Mouse (Mus musculus) right cerebral cortex, adult 2 months (tissue): ENCODE measurements at regions not wholly inside any gene's neighbourhood (a gene's known extent, or its start where the extent isn't known, plus 50 kb on each side); places are given as distances from the start of the nearest gene placed in this dataset.
A peak's percentile ranks its signal among the peaks of the same experiment; 100 is the strongest.

Experiments
- DNase-seq, 2 experiments: peaks; one replicate each; pipeline ENCODE4 v3.0.0; 2021 to 2022; ENCODE audit warnings: low spot score in 2 of 2

DNA sequence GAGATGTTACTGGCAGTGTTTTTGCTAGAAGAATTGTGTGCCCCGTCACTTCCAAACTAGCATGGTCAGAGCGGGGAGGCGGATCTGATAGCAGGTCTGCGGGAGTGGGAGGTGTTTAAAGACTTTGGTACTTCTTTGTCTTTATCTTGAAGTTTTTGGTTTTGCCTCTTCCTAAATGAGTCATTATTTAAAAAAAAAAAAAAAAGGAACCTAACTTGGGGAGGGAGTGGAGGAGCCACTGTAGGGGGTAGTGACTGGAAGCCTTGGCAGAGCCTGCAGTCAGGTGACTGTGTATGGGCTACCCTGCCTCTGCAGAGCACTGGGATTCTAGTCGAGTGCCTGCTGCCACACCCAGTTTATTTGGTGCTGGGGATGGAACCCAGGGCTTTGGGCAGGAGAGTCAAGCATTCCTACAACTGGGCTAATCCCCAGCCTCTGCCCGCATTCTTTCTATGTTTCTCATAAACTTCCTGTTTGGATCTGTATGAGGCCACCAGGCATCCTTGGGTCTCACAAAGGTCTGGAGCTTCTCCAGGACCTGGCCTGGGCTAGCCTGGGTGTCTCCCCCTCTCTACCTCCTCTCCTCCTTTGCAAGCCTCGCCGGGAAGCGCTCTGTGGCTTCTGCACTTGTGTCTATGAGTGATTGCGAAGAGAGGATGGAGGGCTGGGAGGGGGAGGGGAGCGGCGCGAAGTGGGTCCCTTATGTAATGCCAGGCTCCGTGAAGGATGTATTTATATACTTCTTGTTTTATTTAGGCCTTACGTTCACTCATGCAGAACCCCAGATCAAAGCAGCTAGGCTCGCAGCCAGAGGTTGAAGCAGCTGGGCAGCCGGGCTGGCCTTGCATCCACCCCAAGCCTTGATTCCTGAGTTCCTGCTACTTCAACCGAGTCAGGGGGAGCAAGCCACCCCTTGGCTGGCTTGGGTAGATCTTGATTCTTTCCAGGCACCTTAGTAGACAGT, 143.1 kb upstream of the Mrps10 start:
- DNase-seq: peak; percentile 47 to 54

DNA sequence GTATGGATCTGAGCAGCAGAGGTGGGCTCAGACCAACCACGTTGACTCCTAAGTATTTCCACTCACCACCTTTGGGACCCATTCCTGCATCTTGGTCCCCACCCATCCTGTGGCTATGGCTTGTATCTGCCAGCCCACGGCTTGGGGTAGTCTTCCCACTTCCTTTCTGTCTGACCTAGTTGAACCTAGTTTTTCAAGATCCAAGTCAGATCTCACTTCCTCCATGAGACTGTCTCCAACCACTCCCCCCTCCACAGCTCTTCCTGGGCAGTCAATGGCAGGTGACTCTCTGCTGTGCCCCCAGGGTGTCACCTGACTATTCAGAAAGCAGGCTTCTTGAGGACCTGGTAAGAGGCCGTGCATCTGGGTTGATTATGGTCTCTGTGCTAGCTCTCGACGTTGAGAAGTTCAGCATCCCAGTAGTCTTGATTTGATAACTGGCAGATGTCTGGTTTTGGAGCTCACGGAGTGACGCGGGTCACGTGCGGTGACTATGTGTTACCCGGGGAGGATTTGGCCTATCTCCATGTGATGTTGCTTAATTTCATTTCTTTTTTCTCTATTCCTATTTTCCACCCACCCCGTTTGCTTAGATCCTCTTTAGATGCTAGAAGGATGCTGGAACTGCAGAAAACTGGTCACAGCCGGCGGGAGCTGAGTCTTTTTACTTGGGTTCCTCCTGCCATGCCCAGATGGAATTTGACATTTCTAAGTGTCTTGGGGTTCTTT, 147.5 kb upstream of the Mrps10 start:
- DNase-seq: no peak

DNA sequence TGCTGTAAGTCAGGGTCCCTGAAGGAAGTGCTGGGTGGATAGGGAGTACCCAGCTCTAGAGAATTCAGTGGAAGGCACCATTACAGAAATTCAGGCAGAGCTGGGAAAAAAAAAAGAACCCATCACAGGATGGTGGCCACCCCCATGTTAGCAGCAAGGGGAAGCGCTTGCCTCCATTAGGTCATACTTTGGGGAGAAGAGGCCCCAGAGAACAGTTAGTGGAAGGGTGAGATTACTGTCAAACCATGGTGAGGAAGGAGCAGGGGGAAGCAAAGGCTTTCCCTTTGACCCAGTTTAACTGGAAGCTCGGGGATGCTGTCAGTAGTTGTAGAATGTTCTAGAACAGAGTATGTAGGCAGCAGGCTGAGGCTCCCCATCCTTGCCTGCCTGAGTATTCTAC, 148.8 kb upstream of the Mrps10 start:
- DNase-seq: no peak

DNA sequence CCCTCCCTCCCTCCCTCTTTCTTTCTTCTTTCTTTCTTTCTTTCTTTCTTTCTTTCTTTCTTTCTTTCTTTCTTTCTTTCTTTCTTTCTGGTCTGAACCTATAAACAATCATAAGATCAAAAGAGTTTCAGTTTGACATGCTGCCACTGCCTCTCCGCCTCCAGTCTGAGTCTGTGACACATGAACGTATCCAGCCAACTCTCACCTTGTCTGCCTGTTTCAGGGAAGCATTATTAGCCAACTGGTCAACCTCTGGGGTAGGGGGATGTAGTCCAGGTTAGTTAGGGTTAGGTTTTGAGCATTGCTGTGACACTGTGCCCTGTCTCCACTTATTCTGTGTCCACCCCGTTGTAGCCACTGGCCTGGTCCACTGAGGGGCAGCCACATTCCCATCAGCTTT, 152.2 kb upstream of the Mrps10 start:
- no peak for DNase-seq

DNA sequence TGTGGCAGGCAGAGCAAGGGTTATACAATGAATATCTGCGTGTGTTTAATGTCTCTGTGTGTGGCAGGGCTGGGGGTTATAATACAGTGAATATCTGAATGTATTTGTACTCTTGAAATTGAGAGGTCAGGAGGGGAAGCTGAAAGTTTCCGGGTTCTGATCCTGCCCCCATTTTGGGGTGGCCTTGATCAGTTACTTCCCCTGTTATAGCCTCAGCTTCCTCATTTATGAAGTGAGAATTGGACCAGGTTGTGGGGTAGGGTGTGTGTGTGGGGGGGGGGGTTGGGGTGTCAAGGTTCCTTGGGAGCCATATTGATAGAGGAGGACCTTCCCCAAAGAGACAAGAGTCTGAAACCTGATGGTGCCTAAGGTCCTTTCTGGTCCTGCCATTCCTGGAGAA, 152.8 kb upstream of the Mrps10 start:
- DNase-seq: no peak

DNA sequence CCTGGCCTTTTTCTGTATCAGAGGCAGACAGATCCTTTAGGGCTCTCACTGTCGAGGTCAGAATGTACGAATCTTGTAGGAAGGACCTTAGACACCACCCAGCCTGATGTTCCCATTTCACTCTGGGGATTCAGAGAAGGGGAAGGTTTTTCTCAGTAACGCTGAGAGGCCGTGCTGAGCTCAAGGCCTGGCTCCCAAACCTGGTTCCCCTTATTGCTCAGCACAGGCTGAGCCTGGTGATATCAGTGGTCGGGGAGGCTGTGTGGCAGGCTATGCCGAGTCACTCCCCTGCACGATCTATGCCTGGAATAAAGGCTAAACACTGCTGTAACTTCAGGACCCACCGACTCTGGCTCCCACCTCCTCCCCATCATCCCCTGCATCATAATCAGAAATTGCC, 154.6 kb upstream of the Mrps10 start:
- DNase-seq: no peak

DNA sequence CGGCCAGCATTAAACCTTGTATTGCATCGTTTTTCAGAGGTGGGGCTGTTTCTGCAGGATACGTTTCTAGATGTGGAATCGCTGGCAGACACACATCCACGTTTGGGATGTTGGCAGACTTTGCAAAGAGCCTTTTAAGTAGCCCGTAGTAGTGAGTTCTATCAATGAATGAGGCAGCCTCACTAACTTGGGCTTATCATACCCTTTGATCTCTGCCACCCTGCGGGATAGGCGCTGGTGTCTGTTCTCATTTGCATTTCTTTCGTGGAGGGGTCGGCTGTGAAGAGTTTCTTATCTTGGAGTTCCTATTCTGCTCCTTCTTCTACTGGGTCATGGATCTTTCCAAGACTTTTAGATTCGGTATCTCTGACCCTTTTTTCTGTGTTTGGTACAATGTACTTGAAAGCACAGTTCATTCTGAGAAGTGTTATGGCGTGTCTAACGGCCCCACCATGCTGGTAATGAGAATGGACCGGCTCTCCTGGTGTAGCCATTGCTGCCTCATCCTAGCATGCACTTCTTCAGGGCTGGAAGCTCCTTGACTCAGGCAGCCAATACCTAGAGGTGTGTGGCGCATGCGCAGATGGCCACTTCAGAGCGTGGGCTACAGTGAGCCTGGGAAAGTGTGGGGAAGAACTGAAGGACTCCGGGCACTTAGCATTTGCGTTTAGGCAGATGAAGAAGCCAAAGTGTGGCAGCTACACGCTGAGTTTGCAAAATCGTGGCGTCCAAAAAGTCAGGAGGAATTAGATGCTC, 158.1 kb upstream of the Mrps10 start:
- no peak for DNase-seq

DNA sequence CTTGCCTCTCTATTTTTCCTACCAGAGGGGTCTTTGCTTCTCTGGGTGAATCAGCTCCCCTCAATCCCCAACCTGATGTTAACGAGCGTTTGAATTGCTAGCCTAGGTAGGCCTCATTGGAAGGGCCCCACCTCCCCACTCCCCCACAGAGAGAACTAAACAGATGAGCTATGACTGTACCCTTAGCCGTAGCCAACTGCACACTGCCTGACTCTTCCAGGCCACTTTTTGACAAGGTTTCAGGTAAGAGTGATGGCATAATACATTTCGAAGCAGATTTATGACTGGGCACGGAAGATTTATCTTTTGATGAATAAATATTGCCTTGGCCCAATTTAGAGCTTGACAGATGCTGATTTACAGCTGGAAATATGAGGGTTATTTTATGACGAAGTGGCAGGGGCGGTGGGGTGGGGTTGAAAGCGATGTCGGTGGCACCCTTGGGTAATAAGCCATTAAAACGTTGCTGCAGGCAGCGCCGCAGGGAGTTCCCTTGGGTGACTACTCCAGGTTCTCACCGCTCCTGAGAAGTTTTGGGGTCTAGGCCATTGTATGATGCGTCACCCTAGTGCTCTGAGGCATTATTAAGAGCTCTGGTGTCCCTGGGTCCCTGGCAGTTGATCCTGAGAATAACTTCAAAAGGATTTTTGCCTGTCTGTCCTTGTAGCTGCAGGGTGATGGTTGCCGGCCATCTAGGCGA, 159.7 kb upstream of the Mrps10 start:
- no peak for DNase-seq

DNA sequence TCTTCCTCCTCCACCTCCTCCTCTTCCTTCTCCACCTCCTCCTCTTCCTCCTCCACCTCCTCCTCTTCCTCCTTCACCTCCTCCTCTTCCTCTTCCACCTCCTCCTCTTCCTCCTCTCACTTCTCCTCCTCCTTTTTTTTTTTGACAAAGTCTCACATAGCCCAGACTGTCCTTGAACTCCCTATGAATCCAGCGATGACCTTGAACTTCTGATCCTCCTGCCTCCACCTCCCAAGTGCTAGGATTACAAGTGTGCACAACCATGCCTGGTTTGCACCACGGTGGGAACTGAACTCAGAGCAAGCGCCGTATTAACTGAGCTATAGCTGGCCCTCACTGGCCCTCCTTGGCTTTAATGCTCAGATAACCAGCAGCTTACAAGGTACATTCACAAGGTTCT, 161.2 kb upstream of the Mrps10 start:
- no peak for DNase-seq

DNA sequence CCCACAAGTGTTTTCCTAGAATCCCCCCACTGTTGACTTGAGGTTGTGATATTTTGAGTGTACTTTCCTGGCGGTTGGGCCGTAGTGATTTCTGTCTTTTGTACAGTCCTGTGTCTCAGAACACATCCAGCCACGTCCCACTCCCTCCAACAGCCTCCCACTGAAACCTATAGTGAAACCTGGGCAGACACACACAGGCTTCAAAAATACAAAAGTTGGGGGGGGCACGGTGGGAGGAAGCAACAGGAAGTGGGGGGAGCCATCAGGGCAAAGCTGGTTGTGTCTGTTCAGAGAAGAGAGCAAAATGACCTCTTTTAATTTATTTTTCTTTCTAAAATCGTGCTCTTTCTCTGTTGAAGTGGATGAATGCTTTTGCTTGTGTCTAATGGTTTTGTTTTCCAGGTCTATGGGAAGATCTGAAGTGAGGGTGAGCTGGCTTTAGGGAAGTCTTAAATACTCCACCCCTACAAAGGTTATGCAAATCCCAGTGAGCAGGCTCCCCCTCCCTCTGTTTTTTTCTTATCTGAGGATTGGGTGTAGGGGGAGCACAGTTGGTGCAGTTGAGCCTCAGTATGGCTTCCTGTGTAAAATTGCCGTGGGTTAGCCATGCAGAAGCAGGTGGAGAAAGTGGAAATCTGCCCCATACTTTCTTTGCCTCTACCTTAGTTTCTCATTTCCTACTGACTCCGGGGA, 164.1 kb upstream of the Mrps10 start:
- DNase-seq: no peak

DNA sequence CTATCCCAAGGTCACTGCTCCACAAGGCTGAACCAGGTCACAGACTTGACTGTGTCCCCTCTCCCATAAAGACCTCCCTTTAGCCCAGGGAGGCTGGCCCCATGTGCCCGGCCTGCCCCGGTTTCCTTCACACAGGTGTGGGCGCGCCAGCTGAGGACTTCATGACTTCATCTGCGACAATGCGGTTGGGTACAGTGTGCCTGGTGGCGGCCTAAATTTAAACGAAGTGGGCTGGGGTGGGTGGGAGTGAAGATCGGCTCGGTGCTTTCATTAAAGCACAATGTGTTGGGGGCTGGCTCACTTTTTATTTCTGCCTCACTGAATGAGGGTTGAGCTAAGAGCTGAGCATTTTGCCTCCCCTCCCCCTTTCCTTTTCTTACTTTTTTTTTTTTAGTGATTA, 169.5 kb upstream of the Mrps10 start:
- DNase-seq: peak; percentile 76 to 79

DNA sequence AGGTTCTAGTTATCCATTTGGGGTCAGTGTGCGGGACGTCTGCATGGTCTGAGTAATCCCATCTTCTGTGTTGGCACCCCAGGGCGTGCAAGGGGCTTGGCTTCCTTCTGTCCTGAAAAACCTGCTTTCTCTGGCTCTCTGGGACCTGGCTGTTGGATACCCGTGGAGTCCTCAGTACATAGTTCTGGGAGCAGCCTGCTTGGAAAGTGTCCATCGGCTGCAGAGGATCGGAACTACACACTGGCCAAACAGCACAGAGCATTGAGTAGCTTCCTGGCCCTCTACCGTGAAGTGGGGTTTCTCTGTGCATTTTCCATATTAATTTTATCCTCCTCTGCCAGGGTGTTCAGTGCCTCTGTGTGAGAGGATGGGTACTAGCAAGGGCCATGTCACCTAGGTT, 170.7 kb upstream of the Mrps10 start:
- DNase-seq: no peak

DNA sequence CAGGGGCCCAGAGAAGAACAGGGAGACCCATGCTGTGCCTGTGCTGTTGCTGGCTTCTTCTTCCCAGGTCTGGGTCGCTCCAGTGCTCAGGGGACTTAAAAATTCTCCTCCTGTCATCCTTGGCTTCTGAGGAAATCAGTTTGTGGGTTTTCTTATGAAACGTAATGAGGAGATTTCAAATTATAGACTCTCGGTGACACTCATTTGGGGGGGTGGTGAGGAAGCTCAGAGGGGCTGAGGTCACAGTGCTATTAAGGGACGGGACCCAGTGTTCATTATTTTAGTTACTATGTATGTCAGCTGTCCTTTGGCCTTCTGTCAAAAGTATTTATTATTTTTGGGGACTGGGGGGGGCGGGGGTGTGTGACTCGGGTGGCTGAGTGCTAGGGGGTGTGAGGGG, 171.7 kb upstream of the Mrps10 start:
- DNase-seq: no peak

DNA sequence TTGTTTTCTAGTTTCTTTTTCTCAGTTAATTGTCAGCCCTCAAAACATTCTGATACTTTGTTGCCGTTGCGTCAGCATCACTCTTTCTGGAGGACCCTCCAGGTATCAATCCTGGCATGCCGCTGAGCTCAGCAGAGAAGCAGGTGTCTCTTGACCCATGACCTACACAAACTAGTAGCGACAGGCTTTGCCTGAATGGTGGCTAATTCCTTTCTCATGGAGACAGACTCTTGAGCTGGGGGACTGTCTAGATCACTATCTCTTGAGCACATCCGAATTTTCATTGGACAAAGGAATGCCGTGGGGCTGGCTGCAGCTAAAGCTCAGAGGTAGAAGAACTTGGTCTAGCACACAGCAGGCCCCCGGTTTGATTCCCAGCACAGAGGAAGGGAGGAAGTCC, 172.7 kb upstream of the Mrps10 start:
- no peak for DNase-seq

DNA sequence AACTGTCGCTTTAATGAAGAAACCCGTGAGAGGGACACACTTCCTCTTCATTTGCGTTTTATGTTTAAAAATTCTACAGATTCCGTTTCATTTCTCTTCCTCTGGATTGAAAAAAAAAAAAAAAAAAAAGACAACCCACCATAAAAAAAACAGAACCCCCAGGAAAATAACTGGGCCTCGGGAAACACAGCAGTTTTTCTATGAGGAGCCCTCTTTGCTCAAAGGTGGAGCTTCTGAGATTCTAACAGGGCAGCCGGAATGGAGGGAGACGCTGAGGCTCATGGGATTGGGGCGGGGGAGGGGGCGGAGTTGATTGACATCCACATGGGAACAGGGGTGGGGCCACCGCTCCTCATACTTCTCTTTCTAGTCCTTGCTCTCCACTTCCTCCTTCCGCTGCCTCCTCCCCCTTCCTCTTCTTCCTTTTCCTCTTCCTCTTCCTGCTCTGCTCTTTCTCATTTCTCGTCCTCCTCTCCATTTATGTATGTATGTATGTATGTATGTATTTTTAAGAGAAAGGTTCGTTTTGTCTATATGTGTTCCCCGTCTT, 174.1 kb upstream of the Mrps10 start:
- DNase-seq: no peak

DNA sequence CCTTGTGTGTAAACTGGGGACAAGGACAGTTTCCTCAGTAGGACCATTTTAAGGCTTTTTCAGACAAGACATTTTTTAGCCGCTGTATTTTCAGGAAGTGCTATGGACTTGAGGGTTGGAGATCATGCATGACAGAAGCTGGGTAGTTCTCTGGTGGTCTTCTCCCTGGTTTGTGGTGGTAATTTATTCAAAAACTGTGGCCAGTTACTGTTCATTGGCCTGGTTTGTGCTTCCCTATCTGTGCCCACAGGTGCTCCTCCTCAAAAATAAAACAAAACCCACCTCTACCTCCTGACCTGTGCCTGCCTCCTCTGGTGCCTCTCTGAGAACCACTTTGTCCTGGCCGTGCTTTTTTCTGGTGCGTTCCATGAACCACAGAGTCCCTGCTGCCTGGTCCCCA, 177.3 kb upstream of the Mrps10 start:
- DNase-seq: no peak

DNA sequence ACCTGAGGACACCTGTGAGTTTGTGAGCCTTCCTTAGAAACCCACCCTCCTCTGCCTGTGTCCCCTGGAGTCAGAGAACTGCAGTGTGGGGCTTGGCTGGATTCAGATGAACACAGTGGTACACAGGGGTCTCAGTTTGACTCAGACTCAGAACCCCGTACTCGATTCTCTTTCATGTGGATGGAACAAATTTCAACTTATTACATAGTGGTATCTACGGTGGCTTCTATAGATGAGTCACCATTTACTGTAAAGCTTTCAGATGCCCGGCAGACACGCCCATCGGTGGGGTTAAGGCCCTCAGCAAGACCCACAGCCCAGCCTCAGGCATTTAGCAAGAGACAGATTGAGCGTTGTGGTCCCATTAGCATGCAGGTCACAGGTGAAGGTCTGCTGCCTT, 178.9 kb upstream of the Mrps10 start:
- DNase-seq: no peak

DNA sequence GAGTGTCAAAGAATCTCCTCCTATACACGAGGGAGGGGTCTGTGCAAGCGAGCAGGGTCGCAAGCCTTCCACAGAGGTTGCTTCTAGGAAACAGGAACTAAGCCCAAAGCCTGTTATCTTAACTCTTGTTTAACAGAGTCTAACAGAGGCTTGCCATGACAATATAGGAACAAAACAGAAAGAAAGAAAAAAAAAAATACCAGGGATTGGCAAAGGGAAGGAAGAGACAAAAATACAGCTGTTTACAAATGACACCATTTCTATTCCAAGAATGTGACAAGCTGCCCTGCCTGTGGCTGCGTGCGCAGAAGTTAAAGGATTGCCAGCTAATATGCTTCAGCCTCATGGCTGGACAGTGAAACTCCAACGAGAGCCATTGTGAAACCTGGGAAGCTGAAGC, 173.8 kb upstream of the Ubr2 start:
- no peak for DNase-seq

DNA sequence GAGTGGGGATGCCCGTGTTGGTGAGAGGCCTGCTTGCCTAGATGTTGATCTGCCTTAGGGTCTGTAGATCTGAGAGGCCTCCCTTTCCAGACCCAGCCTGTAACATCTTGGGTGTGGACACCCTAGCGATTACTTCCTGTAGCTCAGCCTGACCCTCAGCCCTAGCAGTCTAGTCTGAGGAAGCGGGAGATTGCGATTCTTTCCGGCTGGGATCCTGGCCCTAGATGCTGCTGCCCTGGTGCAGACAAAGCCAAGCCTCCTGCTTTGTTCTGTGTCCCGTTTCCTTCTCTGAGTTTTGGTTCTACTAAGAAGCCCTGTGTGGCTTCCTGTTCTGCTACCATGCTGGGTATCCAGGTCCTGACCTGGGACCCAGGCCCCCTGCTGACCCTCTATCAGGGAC, 171.8 kb upstream of the Ubr2 start:
- DNase-seq: no peak

DNA sequence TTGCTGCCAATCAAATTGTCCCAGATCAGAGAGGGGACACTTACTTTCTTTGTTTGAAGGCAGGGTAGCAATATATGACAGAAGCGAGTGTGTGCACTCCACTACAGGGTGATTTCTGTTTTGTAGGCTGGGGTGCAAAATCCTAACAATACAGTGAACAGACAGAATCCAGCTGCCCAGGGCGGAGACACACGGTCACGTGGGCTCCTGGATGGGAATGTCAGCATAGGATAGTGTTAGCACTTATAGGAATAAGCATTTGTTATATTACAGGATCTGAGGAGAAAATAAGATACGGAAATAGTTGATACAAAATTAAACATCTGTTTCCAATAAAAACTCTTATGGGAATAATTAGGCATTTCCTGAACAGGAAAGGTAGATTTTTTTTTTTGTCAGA, 169.1 kb upstream of the Ubr2 start:
- no peak for DNase-seq

DNA sequence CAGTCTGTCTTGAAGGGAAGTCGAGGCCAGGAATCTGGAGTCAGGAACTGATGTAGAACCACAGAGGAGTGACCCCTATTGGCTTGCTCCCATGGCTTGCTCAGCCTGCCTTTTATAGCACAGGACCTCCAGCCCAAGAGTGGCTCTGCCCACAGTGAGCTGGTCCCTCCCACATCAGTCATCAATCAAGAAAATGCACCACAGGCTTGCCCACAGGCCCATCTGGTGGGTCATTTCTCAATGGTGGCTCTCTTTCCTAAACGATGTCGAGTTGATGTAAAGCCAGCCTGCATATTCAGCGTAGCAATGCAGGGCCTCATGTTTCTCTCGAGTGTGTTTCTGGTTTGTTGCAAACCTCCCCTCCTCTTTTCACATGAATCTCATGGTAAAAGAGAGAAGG, 168.3 kb upstream of the Ubr2 start:
- no peak for DNase-seq
